Mouse (Mus musculus) lung, adult 2 months (tissue): ENCODE measurements at regions not wholly inside any gene's neighbourhood (a gene's known extent, or its start where the extent isn't known, plus 50 kb on each side); places are given as distances from the start of the nearest gene placed in this dataset.

ENCODE experiments used
- CTCF ChIP-seq: fragments of 200-500 bp; IDR thresholded peaks from 2 replicates; pipeline ENCODE4 v1.5.1; 2011; ENCODE audit warnings: mild to moderate bottlenecking, low read length, control low read depth; ENCODE audit not compliant: insufficient read depth
- POLR2A ChIP-seq: fragments of 200-500 bp; IDR thresholded peaks from 2 replicates; pipeline ENCODE4 v1.6.1; 2011; ENCODE audit warnings: low read depth, mild to moderate bottlenecking, control low read depth, low read length, borderline replicate concordance; ENCODE audit errors: extremely low read depth

DNA sequence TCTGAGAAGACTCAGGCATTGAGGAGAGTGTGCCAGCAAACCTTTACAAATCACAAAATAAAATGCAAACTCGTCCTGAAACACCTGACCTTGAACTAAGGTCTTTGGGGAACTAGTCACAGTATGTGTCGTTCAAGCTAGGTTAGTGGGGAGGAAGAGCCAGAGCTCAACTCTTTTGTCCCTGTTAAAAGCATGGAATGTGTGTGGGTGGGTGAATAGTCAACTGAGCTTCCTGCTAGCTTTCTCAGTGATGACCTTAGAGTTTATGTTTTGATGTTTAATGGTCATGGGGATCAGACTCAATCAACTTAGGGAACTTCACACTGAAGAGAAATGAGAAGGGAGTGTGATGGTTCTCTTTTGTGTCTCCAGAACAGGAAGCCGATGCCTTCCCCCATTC lies 172.7 kb upstream of the Sox9 start:
- TF ChIP-seq CTCF (no peak), POLR2A (no peak)
